ENCODE assay signal across 15 mouse cellular contexts in genomic region chr19:27582111-27582500, GRCm38 (mm10).
A peak's percentile ranks its signal among the peaks of the same experiment; 100 is the strongest.
DNase-seq lines count a peak whose midpoint lies in the region; ATAC-seq and TF ChIP-seq lines count a peak whose summit lies in the region.
"Had no signal": no experiment of that assay in that cellular context is flagged by ENCODE, and none has a peak within 500 bp of the region (broad histone marks: within the 10 kb centered on the region; RNA-seq: fewer than 3 reads in every experiment).

No protein-coding gene starts in this region.

- no peak for ATAC-seq in heart, postnatal 0 days (ENCODE audit: insufficient read depth, low read depth)
- ATAC-seq in lung, embryonic 15.5 days (ENCODE audit: borderline replicate concordance, extremely low read depth, low FRiP score, low TSS enrichment) = peak; percentile 21; the same call in 1 of the 2 replicates
- ATAC-seq in forebrain, embryonic 15.5 days (replicated peaks) = peak; percentile 13; the same call in 1 of the 2 replicates
- ATAC-seq in megakaryocyte-erythroid progenitor cell, adult 5-6 weeks (replicated peaks; ENCODE audit: low FRiP score, low TSS enrichment, poor library complexity, severe bottlenecking) = peak; percentile 18; the same call in 1 of the 2 replicates
- ATAC-seq: Patski had no signal

- no peak overlapping the region for H3K27ac ChIP-seq in heart, postnatal 0 days (ENCODE audit: low read depth)
- no peak overlapping the region for H3K27ac ChIP-seq in lung, embryonic 15.5 days
- H3K27ac ChIP-seq in forebrain, embryonic 15.5 days (replicated peaks) = 0 out of 2 replicates have a peak overlapping the region, but pooled peaks have one; percentile 24
- H3K27ac ChIP-seq: intestine, embryonic 15.5 days; limb, embryonic 12.5 days; macrophage had no signal

- no peak for TF ChIP-seq CTCF in heart, postnatal 0 days (IDR thresholded peaks at IDR 0.05; ENCODE audit: low read depth)

- no peak for DNase-seq in heart, postnatal 0 days (ENCODE audit: low spot score)
- DNase-seq in heart, adult 9 months (ENCODE audit: low spot score in 2 of 2) = no peak
- no peak for DNase-seq in lung, postnatal 25 days (ENCODE audit: low spot score)
- DNase-seq in adrenal gland, postnatal 14 days = no peak
- DNase-seq: gastrocnemius, postnatal 36 days; kidney, postnatal 36 days; thymus, postnatal 36 days had no signal

- 17% methylated on average over 8 of the region's 8 CpGs for WGBS in heart, postnatal 0 days
- 22% methylated on average over 8 of the region's 8 CpGs for WGBS in lung, embryonic 15.5 days
- WGBS in forebrain, embryonic 15.5 days = 50% methylated on average over 8 of the region's 8 CpGs

- H3K27me3 ChIP-seq in heart, postnatal 0 days (ENCODE audit: control insufficient read depth, insufficient read depth, low read length) = no peaks in the 10 kb centered on the region
- H3K27me3 ChIP-seq in lung, embryonic 15.5 days = no peaks in the 10 kb centered on the region
- no peaks in the 10 kb centered on the region for H3K27me3 ChIP-seq in forebrain, embryonic 15.5 days
- H3K27me3 ChIP-seq: CH12.LX; intestine, embryonic 15.5 days; limb, embryonic 12.5 days had no signal

- no peak for TF ChIP-seq EP300 in heart, postnatal 0 days (IDR thresholded peaks at IDR 0.05; ENCODE audit: low read depth)

- no peaks in the 10 kb centered on the region for H3K9me3 ChIP-seq in heart, postnatal 0 days (replicated peaks; ENCODE audit: control insufficient read depth, low read length)
- no peaks in the 10 kb centered on the region for H3K9me3 ChIP-seq in lung, embryonic 15.5 days
- H3K9me3 ChIP-seq in forebrain, embryonic 15.5 days = no peaks in the 10 kb centered on the region
- H3K9me3 ChIP-seq: intestine, embryonic 15.5 days; limb, embryonic 12.5 days had no signal

- no peak overlapping the region for H3K9ac ChIP-seq in heart, postnatal 0 days (replicated peaks; ENCODE audit: low read depth, low read length)
- no peak overlapping the region for H3K9ac ChIP-seq in lung, embryonic 15.5 days
- H3K9ac ChIP-seq in forebrain, embryonic 15.5 days (replicated peaks) = no peak overlapping the region
- H3K9ac ChIP-seq: intestine, embryonic 15.5 days; limb, embryonic 12.5 days had no signal

- peak overlapping the region; percentile 48 for H3K4me2 ChIP-seq in heart, postnatal 0 days (ENCODE audit: low read depth, low read length)
- H3K4me2 ChIP-seq in lung, embryonic 15.5 days = peak overlapping the region; percentile 6; the same call in 1 of the 2 replicates
- H3K4me2 ChIP-seq in forebrain, embryonic 15.5 days (replicated peaks) = peak overlapping the region; percentile 6; the same call in 1 of the 2 replicates
- H3K4me2 ChIP-seq: intestine, embryonic 15.5 days; limb, embryonic 12.5 days had no signal

- no peak overlapping the region for H3K4me3 ChIP-seq in heart, postnatal 0 days (ENCODE audit: low read depth, low read length)
- no peak overlapping the region for H3K4me3 ChIP-seq in lung, embryonic 15.5 days
- no peak overlapping the region for H3K4me3 ChIP-seq in forebrain, embryonic 15.5 days
- H3K4me3 ChIP-seq: intestine, embryonic 15.5 days; limb, embryonic 12.5 days had no signal

- peaks cover 16% of the 10 kb centered on the region for H3K4me1 ChIP-seq in heart, postnatal 0 days (ENCODE audit: control insufficient read depth, insufficient read depth)
- H3K4me1 ChIP-seq in lung, embryonic 15.5 days = peaks cover 14% of the 10 kb centered on the region
- peaks cover 26% of the 10 kb centered on the region for H3K4me1 ChIP-seq in forebrain, embryonic 15.5 days
- H3K4me1 ChIP-seq: intestine, embryonic 15.5 days had no signal

- no peaks in the 10 kb centered on the region for H3K36me3 ChIP-seq in heart, postnatal 0 days (replicated peaks; ENCODE audit: control insufficient read depth, insufficient read depth, low read length)
- no peaks in the 10 kb centered on the region for H3K36me3 ChIP-seq in lung, embryonic 15.5 days
- H3K36me3 ChIP-seq in forebrain, embryonic 15.5 days = no peaks in the 10 kb centered on the region
- H3K36me3 ChIP-seq: intestine, embryonic 15.5 days; limb, embryonic 12.5 days had no signal
